Mouse (Mus musculus) heart, embryonic 11.5 days (tissue): Measurements from ENCODE around the gene Lingo1. TPM values are rescaled to one million over a fixed set of nuclear protein-coding genes. Genes with fewer than 3 reads are reported as not detected.

Source experiments
- ATAC-seq: fragments of 200-750 bp; cut with Nextera tagmentation; replicated peaks from 2 replicates; pipeline ENCODE4 v1.8.0; 2017; ENCODE audit warnings: moderate library complexity; ENCODE audit not compliant: insufficient number of reproducible peaks, low FRiP score, low TSS enrichment
- H3K27ac ChIP-seq: fragments of 300-500 bp; sonication (generic); 2 replicates; pipeline ENCODE4 v1.5.1; 2014; ENCODE audit warnings: mild to moderate bottlenecking, low read depth, low read length
- H3K27me3 ChIP-seq: fragments of 300-500 bp; sonication (generic); 2 replicates; pipeline ENCODE4 v1.6.1; 2014; ENCODE audit warnings: mild to moderate bottlenecking, low read length, mixed read lengths; ENCODE audit not compliant: control insufficient read depth, insufficient read depth
- H3K36me3 ChIP-seq: fragments of 300-500 bp; sonication (generic); 2 replicates; pipeline ENCODE4 v1.6.1; 2014; ENCODE audit warnings: mild to moderate bottlenecking, low read length, moderate library complexity, mixed read lengths; ENCODE audit not compliant: control insufficient read depth, insufficient read depth
- H3K4me1 ChIP-seq: fragments of 300-500 bp; sonication (generic); 2 replicates; pipeline ENCODE4 v1.6.1; 2014; ENCODE audit warnings: low read length; ENCODE audit not compliant: control insufficient read depth, insufficient read depth
- H3K4me2 ChIP-seq: fragments of 300-500 bp; sonication (generic); 2 replicates; pipeline ENCODE4 v1.6.1; 2014; ENCODE audit warnings: mild to moderate bottlenecking, moderate library complexity
- H3K4me3 ChIP-seq: fragments of 300-500 bp; sonication (generic); 2 replicates; pipeline ENCODE4 v1.5.1; 2014; ENCODE audit warnings: low read depth, low read length
- H3K9ac ChIP-seq: fragments of 300-500 bp; sonication (generic); 2 replicates; pipeline ENCODE4 v1.6.1; 2014; ENCODE audit warnings: mild to moderate bottlenecking, low read depth, low read length, moderate library complexity
- H3K9me3 ChIP-seq: fragments of 300-500 bp; sonication (generic); replicated peaks from 2 replicates; pipeline ENCODE4 v1.6.1; 2016; ENCODE audit warnings: low read length; ENCODE audit not compliant: control insufficient read depth
- WGBS: fragments of 180-500 bp; shearing (Covaris S2); extraction: QIAGEN DNeasy Blood & Tissue Kit; methylation state at CpG from one replicate; pipeline ENCODE4 v1.1.7; 2014; ENCODE audit not compliant: insufficient replicate concordance; 5-methylcytosine and 5-hydroxymethylcytosine counted together
- polyA plus RNA-seq: library from polyadenylated mRNA; unstranded; fragments of >200 nt; fragmentation: Nextera tagmentation; extraction: Ambion mirVana; gene quantifications from 2 replicates; pipeline ENCODE4 v1.2.1, GENCODE M21; 2014

Gene Lingo1
- polyA plus RNA-seq, 1 experiment from 2014 or later, result 2.4 TPM

DNA sequence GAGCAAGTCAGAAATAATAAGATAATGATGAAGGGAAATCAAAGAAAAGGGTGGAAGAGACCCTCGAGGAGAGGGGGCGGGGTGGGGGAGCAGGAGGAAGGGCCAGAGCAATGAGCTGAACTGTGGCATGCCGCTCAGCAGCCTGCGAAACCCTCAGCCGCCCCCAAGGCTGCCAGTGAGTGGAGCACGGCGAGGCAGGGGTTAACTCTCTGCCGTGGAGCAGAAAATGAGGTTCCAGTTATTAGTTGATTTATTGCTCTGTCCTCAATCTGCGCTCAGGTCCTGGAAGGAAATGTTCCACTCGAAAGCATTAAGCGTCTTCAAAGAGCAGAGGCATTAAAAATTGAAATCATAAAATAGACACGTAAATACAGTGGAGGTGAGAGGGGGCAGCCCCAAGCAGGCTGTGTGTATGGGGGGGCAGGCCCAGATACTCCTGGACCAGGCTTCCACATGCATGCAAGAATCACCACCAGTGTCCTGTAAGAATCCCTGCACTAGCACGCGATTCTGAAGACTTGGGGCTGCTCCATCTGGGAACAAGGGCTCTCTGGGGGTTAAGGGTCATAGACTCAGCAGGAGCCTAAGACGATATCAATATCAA is 89.7 kb downstream of the Lingo1 start:
- H3K9ac ChIP-seq, result no peak overlapping the region
- H3K4me1 ChIP-seq, result no peaks in the 10 kb centered on the region
- 71% methylated on average over 15 of the region's 15 CpGs for WGBS
- H3K36me3 ChIP-seq, result no peaks in the 10 kb centered on the region
- H3K9me3 ChIP-seq, result no peaks in the 10 kb centered on the region
- no peaks in the 10 kb centered on the region; the same call in 1 of the 2 replicates for H3K27me3 ChIP-seq
- no peak overlapping the region for H3K4me3 ChIP-seq
- H3K27ac ChIP-seq, result no peak overlapping the region
- no peak overlapping the region for H3K4me2 ChIP-seq
- ATAC-seq, result no peak

DNA sequence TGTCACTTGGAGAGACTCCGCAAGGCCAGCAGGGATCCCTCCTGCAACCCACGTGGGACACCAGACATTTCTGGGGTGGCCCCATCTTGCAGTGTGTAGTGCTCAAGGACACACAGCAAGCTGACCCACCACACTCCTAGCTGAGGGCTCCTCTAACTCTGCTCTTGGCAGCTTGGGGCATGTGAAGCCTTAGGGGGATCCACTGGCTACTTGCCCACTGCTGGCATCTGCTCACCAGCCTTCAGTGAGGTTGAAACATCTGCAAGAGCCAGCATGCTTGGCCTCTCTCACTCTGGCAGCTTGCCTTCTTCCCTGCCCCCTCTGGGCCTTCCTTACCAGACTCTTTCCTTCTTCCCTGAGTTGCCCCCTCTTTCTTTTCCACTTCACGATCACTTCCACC is 94.9 kb downstream of the Lingo1 start:
- Histone ChIP-seq H3K9me3 (no peaks in the 10 kb centered on the region), H3K27ac (no peak overlapping the region), H3K4me1 (no peaks in the 10 kb centered on the region), H3K36me3 (no peaks in the 10 kb centered on the region), H3K9ac (no peak overlapping the region), H3K27me3 (no peaks in the 10 kb centered on the region; the same call in 1 of the 2 replicates), H3K4me2 (no peak overlapping the region), H3K4me3 (no peak overlapping the region)
- no peak for ATAC-seq
- WGBS, result 66% methylated on average over 3 of the region's 3 CpGs

DNA sequence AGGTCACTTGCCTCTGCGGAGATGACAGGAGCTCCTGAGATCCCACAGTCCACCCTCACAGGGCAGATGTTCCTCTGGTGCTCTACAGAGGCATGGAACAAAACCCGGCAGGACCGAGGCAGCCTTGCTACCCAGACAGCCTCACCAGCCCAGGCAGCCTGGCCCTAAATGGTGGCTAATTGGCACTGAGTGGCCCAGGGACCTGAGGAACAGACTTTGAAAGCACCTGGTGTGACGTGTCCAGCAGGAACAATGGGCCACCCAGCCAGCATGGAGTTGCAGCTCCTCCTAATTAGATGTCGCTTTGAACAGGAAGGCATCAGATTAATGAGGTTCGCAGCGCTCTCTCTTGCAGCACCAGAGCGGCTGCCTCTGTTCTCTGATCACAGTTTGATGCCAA is 95.4 kb downstream of the Lingo1 start:
- H3K27me3 ChIP-seq, result no peaks in the 10 kb centered on the region; the same call in 1 of the 2 replicates
- H3K4me3 ChIP-seq, result no peak overlapping the region
- WGBS, result 71% methylated on average over 8 of the region's 8 CpGs
- no peak overlapping the region for H3K27ac ChIP-seq
- H3K9ac ChIP-seq, result no peak overlapping the region
- no peaks in the 10 kb centered on the region for H3K4me1 ChIP-seq
- H3K4me2 ChIP-seq, result no peak overlapping the region
- no peaks in the 10 kb centered on the region for H3K36me3 ChIP-seq
- H3K9me3 ChIP-seq, result no peaks in the 10 kb centered on the region
- no peak for ATAC-seq

- Histone ChIP-seq H3K4me2 (no peak overlapping the region), H3K4me3 (no peak overlapping the region), H3K27ac (no peak overlapping the region), H3K4me1 (no peaks in the 10 kb centered on the region), H3K27me3 (no peaks in the 10 kb centered on the region; the same call in 1 of the 2 replicates), H3K36me3 (no peaks in the 10 kb centered on the region), H3K9me3 (no peaks in the 10 kb centered on the region), H3K9ac (no peak overlapping the region)
- no peak for ATAC-seq
- 63% methylated on average over 7 of the region's 7 CpGs for WGBS
Observed at GRCm38 (mm10) chr9:56698715-56699370, 97.4 kb downstream of the Lingo1 start.

DNA sequence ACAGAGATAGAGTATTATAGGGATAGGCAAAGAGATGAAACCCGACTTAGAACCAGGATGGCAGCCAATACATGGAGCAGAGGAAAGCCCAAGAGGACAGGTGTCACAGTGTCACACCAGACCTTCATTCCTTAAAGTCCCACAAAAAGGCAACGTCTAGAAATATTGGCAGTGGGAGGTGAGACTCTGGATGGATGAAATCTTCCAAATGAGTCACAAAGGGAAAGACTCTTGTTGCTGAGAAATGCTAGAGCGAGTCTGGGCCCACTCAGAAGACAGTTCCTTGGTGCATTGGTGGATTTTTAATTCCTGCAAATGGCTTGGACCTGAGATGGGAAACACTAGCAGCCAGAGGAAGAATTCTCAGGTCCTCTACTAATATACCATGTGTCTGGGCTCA is 102.2 kb downstream of the Lingo1 start:
- no peak overlapping the region for H3K4me2 ChIP-seq
- no peaks in the 10 kb centered on the region for H3K27me3 ChIP-seq
- no peaks in the 10 kb centered on the region for H3K4me1 ChIP-seq
- H3K4me3 ChIP-seq, result no peak overlapping the region
- no peak overlapping the region for H3K9ac ChIP-seq
- H3K36me3 ChIP-seq, result no peaks in the 10 kb centered on the region
- H3K27ac ChIP-seq, result no peak overlapping the region
- no peaks in the 10 kb centered on the region for H3K9me3 ChIP-seq
- no peak for ATAC-seq
- 75% methylated on average over 3 of the region's 3 CpGs for WGBS

- ATAC-seq, result no peak
- Histone ChIP-seq H3K4me2 (no peak overlapping the region), H3K36me3 (no peaks in the 10 kb centered on the region), H3K27ac (no peak overlapping the region), H3K27me3 (no peaks in the 10 kb centered on the region), H3K9ac (no peak overlapping the region), H3K4me3 (no peak overlapping the region), H3K4me1 (peaks cover 14% of the 10 kb centered on the region), H3K9me3 (no peaks in the 10 kb centered on the region)
- 72% methylated on average over 3 of the region's 3 CpGs for WGBS
Observed at GRCm38 (mm10) chr9:56691226-56691625, 105.0 kb downstream of the Lingo1 start.

DNA sequence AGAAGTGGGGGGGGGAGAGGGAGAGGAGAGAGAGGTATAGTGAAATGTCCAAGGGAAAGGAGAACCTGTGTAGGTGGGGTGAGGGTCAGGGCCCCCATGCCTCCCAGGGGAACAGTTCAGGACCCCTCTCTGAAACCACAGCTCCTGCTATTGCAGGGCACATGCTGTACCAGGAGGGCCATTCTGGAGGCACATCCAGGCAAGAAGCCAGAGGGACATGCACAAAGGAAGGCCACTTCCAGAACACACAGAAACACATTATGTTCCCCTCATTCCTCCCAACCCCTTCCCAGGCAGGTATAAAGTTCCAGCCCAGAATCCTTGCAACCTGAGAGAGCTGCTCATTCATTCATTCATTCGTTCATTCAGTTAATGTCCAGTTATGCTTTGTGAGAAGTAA is 105.6 kb downstream of the Lingo1 start:
- ATAC-seq, result no peak
- Histone ChIP-seq H3K27me3 (no peaks in the 10 kb centered on the region), H3K9ac (no peak overlapping the region), H3K36me3 (no peaks in the 10 kb centered on the region), H3K27ac (no peak overlapping the region), H3K4me1 (peaks cover 14% of the 10 kb centered on the region), H3K4me2 (no peak overlapping the region), H3K9me3 (no peaks in the 10 kb centered on the region), H3K4me3 (no peak overlapping the region)
- WGBS, result 47% methylated on average over 1 of the region's 1 CpGs

DNA sequence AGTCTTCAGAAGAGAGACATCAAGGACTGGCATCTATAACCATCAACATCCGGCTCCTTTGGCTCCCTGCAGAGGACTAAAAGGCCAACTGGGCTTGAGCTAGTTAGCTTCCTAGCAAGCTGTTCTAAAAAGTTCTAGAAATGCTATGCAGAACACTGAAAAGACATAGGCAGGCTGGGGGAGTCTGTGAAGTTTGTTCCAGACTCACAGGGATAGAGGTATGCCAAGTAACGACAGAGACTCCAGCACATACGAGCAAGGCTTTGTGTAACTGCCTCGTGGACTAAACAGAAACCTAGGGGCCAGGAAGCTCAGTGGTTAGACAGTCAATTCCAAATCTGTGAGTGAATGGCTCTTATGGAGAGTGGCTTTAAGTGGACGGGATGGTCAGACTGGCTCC is 108.8 kb downstream of the Lingo1 start:
- no peak overlapping the region for H3K4me2 ChIP-seq
- no peaks in the 10 kb centered on the region for H3K27me3 ChIP-seq
- ATAC-seq, result no peak
- peak overlapping the region; percentile 50; the same call in 1 of the 2 replicates for H3K27ac ChIP-seq
- H3K36me3 ChIP-seq, result no peaks in the 10 kb centered on the region
- H3K9ac ChIP-seq, result no peak overlapping the region
- 68% methylated on average over 5 of the region's 5 CpGs for WGBS
- H3K4me3 ChIP-seq, result no peak overlapping the region
- no peaks in the 10 kb centered on the region for H3K9me3 ChIP-seq
- H3K4me1 ChIP-seq, result peaks cover 14% of the 10 kb centered on the region

GRCm38 (mm10) chr9:56687145-56687477 is 109.2 kb downstream of the Lingo1 start:
- peak overlapping the region; percentile 31; the same call in 1 of the 2 replicates for H3K4me2 ChIP-seq
- H3K36me3 ChIP-seq, result no peaks in the 10 kb centered on the region
- H3K4me3 ChIP-seq, result no peak overlapping the region
- no peak overlapping the region for H3K9ac ChIP-seq
- peaks cover 14% of the 10 kb centered on the region for H3K4me1 ChIP-seq
- 50% methylated on average over 1 of the region's 1 CpGs for WGBS
- H3K27me3 ChIP-seq, result no peaks in the 10 kb centered on the region
- peak overlapping the region; percentile 50 for H3K27ac ChIP-seq
- no peaks in the 10 kb centered on the region for H3K9me3 ChIP-seq
- ATAC-seq, result no peak
